Mouse (Mus musculus) liver, postnatal 0 days (tissue): ENCODE results near the gene Ptger3.

Source experiments
- CTCF ChIP-seq: sonication (generic); IDR thresholded peaks from 2 replicates; pipeline ENCODE4 v1.5.1; 2016; ENCODE audit warnings: antibody characterized with exemption, low read depth
- EP300 ChIP-seq: IDR thresholded peaks from 2 replicates; pipeline ENCODE4 v1.6.1; 2016; ENCODE audit warnings: antibody characterized with exemption, low read depth, mild to moderate bottlenecking

DNA sequence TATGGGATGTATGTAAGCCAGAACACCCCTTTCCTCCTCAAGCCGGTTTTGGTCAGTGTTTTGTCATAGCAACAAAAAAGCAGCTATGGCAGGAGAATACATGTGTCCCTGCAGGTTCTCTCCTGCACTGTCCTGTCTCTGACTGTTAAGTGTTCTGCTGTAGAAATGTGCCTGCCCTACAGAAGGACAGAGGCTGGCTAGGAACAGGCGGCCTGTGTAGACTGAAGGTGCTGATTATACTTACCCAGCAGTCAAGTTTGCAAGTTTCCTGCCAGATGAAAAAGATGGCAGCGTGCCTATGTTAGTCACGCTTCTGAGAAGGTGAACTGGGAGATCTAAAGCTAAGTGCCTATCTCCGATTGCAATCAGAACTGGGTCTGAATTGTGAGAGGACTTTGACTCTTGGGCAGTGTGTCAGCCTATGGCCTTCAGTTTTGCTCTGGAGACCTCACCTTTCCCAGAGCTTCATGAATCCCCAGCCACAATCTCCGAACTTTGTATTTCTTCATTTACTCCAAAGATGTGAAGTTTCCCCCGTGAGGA lies 31.2 kb downstream of the Ptger3 start:
- TF ChIP-seq CTCF (no peak), EP300 (no peak)
